12 mouse cellular contexts compared by ENCODE assay signal in the genomic region with DNA sequence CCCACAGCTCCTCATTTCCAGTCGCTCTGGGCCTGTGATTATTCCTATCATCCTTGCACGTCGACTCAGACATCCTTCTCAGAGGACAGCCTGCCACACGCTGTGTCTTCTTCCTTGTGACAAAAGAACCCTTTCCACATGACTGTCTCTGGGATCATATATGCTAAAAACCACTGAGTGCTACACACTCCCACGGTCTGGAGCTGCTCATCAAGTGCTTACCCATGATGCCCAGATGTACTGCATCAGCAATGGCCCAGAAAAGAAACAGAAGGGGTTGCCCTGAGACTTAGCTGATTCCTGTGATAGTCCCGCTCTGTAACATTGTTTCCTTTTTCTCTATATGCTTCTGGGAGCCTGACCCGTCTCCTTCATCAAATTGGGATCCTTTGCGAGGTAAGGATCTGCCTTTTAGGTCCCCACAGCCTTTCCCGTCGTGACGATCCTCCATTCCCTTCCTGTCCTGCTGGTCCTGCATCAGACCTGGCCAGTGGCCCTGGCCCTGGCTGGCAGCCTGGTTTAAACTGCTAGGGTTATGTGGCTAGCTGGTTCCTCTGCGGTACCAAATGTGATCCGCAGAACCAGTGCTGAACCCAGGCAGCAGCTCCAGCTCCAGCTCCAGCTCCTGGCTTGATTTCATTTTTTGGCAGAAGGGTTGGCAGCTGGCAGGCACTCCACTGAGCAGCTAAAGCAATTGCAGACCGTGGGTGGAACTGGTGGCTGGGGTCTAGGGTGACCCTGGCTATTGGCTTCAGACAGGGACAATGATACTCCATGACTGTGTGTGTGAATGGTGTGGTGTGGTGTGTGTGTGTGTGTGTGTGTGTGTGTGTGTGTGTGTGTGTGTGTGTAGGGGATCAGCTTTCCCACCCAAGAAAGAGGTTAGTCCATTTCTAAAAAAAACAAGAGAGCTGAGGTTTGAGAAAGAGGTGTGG. TPM values are rescaled to one million over a fixed set of nuclear protein-coding genes. Genes with fewer than 3 reads are reported as not detected.
A peak's percentile ranks its signal among the peaks of the same experiment; 100 is the strongest.
DNase-seq lines count a peak whose midpoint lies in the region; ATAC-seq lines count a peak whose summit lies in the region.
"Had no signal": no experiment of that assay in that cellular context is flagged by ENCODE, and none has a peak within 500 bp of the region (broad histone marks: within the 10 kb centered on the region; RNA-seq: fewer than 3 reads in every experiment).

No protein-coding gene starts in this region.

- DNase-seq in cerebellum, postnatal 10 days: peak; percentile 71 to 76
- no peak for DNase-seq in midbrain, embryonic 11.5 days (ENCODE audit: low spot score, missing footprints)
- DNase-seq in midbrain, embryonic 14.5 days: no peak
- peak; percentile 26 to 40 for DNase-seq in layer of hippocampus, adult 8-10 months (ENCODE audit: low spot score in 2 of 2)
- peak; percentile 12 for DNase-seq in telencephalon, adult 2 months (ENCODE audit: low read depth, low spot score)
- no peak for DNase-seq in heart, adult 8-10 months (ENCODE audit: low spot score)
- DNase-seq: kidney, postnatal 10 days had no signal

- no peaks in the 10 kb centered on the region for H3K9me3 ChIP-seq in midbrain, embryonic 11.5 days (ENCODE audit: control insufficient read depth, low read length)
- no peaks in the 10 kb centered on the region for H3K9me3 ChIP-seq in midbrain, embryonic 14.5 days (ENCODE audit: control insufficient read depth, low read length)
- H3K9me3 ChIP-seq: neural tube, embryonic 13.5 days had no signal

- H3K4me3 ChIP-seq in midbrain, embryonic 11.5 days (ENCODE audit: low read depth, low read length): no peak overlapping the region
- no peak overlapping the region for H3K4me3 ChIP-seq in midbrain, embryonic 14.5 days (replicated peaks; ENCODE audit: low read depth, low read length)
- H3K4me3 ChIP-seq: neural tube, embryonic 13.5 days had no signal

- H3K4me2 ChIP-seq in midbrain, embryonic 11.5 days: no peak overlapping the region
- H3K4me2 ChIP-seq in midbrain, embryonic 14.5 days (ENCODE audit: low read length): no peak overlapping the region
- H3K4me2 ChIP-seq: neural tube, embryonic 13.5 days had no signal

- H3K27ac ChIP-seq in midbrain, embryonic 11.5 days (ENCODE audit: low read depth, low read length): no peak overlapping the region
- H3K27ac ChIP-seq in midbrain, embryonic 14.5 days (replicated peaks; ENCODE audit: low read depth, low read length): no peak overlapping the region
- H3K27ac ChIP-seq: neural tube, embryonic 13.5 days; stomach, postnatal 0 days had no signal

- no peaks in the 10 kb centered on the region for H3K27me3 ChIP-seq in midbrain, embryonic 11.5 days (ENCODE audit: control insufficient read depth, insufficient read depth, low read length)
- no peaks in the 10 kb centered on the region for H3K27me3 ChIP-seq in midbrain, embryonic 14.5 days (ENCODE audit: control insufficient read depth, insufficient read depth, low read length)
- H3K27me3 ChIP-seq: neural tube, embryonic 13.5 days had no signal

- peaks cover 3% of the 10 kb centered on the region; the same call in 1 of the 2 replicates for H3K4me1 ChIP-seq in midbrain, embryonic 11.5 days (ENCODE audit: control insufficient read depth, insufficient read depth, low read length)
- H3K4me1 ChIP-seq in midbrain, embryonic 14.5 days (ENCODE audit: control insufficient read depth, insufficient read depth, low read length): no peaks in the 10 kb centered on the region
- H3K4me1 ChIP-seq: neural tube, embryonic 13.5 days had no signal

- ATAC-seq in cerebellum, adult (ENCODE audit: insufficient number of reproducible peaks, low FRiP score, low TSS enrichment): no peak
- ATAC-seq in midbrain, embryonic 11.5 days (ENCODE audit: low FRiP score): no peak
- no peak for ATAC-seq in midbrain, embryonic 14.5 days (ENCODE audit: low FRiP score, low TSS enrichment)
- no peak for ATAC-seq in megakaryocyte-erythroid progenitor cell, adult 5-6 weeks (replicated peaks; ENCODE audit: low FRiP score, low TSS enrichment, poor library complexity, severe bottlenecking)

- H3K9ac ChIP-seq in midbrain, embryonic 11.5 days (ENCODE audit: low read length): peak overlapping the region; percentile 16
- H3K9ac ChIP-seq in midbrain, embryonic 14.5 days (replicated peaks; ENCODE audit: low read length): no peak overlapping the region
- H3K9ac ChIP-seq: neural tube, embryonic 13.5 days had no signal

- H3K36me3 ChIP-seq in midbrain, embryonic 11.5 days (ENCODE audit: control insufficient read depth, insufficient read depth, low read length): no peaks in the 10 kb centered on the region
- H3K36me3 ChIP-seq in midbrain, embryonic 14.5 days (ENCODE audit: control insufficient read depth, insufficient read depth, low read length): no peaks in the 10 kb centered on the region
- H3K36me3 ChIP-seq: neural tube, embryonic 13.5 days had no signal

- 67% methylated on average over 14 of the region's 14 CpGs for WGBS in midbrain, embryonic 11.5 days
- 58% methylated on average over 14 of the region's 14 CpGs for WGBS in midbrain, embryonic 14.5 days

RNA-seq across cellular contexts. Expression of gene Kcnk16, which starts 18.5 kb away (rescaled TPM):
- polyA plus RNA-seq in midbrain, embryonic 11.5 days (2014; fragmentation: Nextera tagmentation; extraction: Ambion mirVana): not detected in 2 replicates
- polyA plus RNA-seq in midbrain, embryonic 14.5 days (2014; fragmentation: Nextera tagmentation; extraction: Ambion mirVana): not detected in 2 replicates
- total RNA-seq in layer of hippocampus, adult 8-10 months (2022): not detected
- total RNA-seq in heart, adult 8-10 months (2022): not detected
- not detected in 2 replicates for total RNA-seq in megakaryocyte-erythroid progenitor cell, adult 5-6 weeks (2014; fragmentation: Nextera tagmentation)
- total RNA-seq in megakaryocyte-erythroid progenitor cell, adult 5-6 weeks (2017): not detected in 2 replicates
- polyA plus RNA-seq: heart, embryonic 14.5 days had no signal

RNA-seq across cellular contexts. Expression of gene Nudt13, which starts 44.0 kb away (rescaled TPM):
- 6.6 and 7.1 TPM in 2 replicates for polyA plus RNA-seq in midbrain, embryonic 11.5 days (2014; fragmentation: Nextera tagmentation; extraction: Ambion mirVana)
- 10.2 and 10.7 TPM in 2 replicates for polyA plus RNA-seq in midbrain, embryonic 14.5 days (2014; fragmentation: Nextera tagmentation; extraction: Ambion mirVana)
- total RNA-seq in layer of hippocampus, adult 8-10 months (2022): 10 to 100 TPM; 22.9 to 32.4 (median 28.4) TPM
- total RNA-seq in heart, adult 8-10 months (2022): 10 to 100 TPM; 35.5 to 58.5 (median 43.4) TPM
- total RNA-seq in megakaryocyte-erythroid progenitor cell, adult 5-6 weeks (2014; fragmentation: Nextera tagmentation): 9.2 and 13.0 TPM in 2 replicates
- 10.2 and 16.6 TPM in 2 replicates for total RNA-seq in megakaryocyte-erythroid progenitor cell, adult 5-6 weeks (2017)

Comparison
In these comparisons a context has a peak if more than half of its experiments do, and no peak if none do; other contexts are left out.
1. DNase-seq: peak in cerebellum, postnatal 10 days (2 of 2), layer of hippocampus, adult 8-10 months (2 of 2) and telencephalon, adult 2 months (single experiment); none in midbrain, embryonic 11.5 days (single experiment), midbrain, embryonic 14.5 days (single experiment) and heart, adult 8-10 months (single experiment).